Mouse (Mus musculus) spleen, adult 2 months (tissue): ENCODE results near the gene Dpp6.

Experiments used
- CTCF ChIP-seq: fragments of 200-500 bp; IDR thresholded peaks from 2 replicates; pipeline ENCODE4 v1.5.1; 2011; ENCODE audit warnings: mild to moderate bottlenecking, inconsistent platforms; ENCODE audit not compliant: insufficient read depth, insufficient read length, insufficient replicate concordance; ENCODE audit errors: extremely low read depth
- POLR2A ChIP-seq: fragments of 200-500 bp; IDR thresholded peaks from 2 replicates; pipeline ENCODE4 v1.6.1; 2011; ENCODE audit warnings: low read depth, low read length, inconsistent platforms

DNA sequence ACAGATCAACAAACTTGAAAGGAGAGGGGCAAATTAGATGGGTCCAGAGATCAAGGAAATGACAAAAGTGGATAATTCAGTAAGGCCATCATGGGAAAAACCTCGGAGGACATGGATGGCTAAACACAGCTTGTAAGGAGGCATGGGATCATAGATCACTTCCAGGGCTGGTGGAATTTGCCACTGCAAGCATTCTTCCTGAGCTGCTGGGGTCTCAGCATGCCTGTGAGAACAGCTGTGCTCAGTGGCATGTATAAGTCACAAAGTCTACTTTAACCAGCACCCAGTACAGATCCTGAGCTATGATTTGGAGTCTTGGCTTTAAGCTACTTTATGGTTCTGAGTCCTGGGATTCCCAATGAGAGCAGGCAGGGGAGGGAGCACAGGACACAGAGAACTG lies 246.9 kb downstream of the Dpp6 start:
- TF ChIP-seq CTCF (no peak), POLR2A (no peak)
